Mouse (Mus musculus) midbrain, embryonic 11.5 days (tissue): Measurements from ENCODE around the gene Nck2. TPM values are rescaled to one million over a fixed set of nuclear protein-coding genes. Genes with fewer than 3 reads are reported as not detected.
A peak's percentile ranks its signal among the peaks of the same experiment; 100 is the strongest.

Source experiments
- ATAC-seq: fragments of 200-750 bp; cut with Nextera tagmentation; 2 replicates; pipeline ENCODE4 v1.8.0; 2017; ENCODE audit warnings: moderate TSS enrichment, moderate library complexity; ENCODE audit not compliant: low FRiP score
- DNase-seq: peaks from one replicate; pipeline ENCODE4 v3.0.0; 2015; ENCODE audit warnings: low spot score; ENCODE audit errors: missing footprints
- H3K27ac ChIP-seq: fragments of 300-500 bp; sonication (generic); 2 replicates; pipeline ENCODE4 v1.5.1; 2014; ENCODE audit warnings: low read depth, low read length
- H3K27me3 ChIP-seq: fragments of 300-500 bp; sonication (generic); 2 replicates; pipeline ENCODE4 v1.6.1; 2014; ENCODE audit warnings: mild to moderate bottlenecking, low read length, moderate library complexity, mixed read lengths; ENCODE audit not compliant: control insufficient read depth, insufficient read depth
- H3K36me3 ChIP-seq: fragments of 300-500 bp; sonication (generic); 2 replicates; pipeline ENCODE4 v1.6.1; 2014; ENCODE audit warnings: mild to moderate bottlenecking, low read length, moderate library complexity, mixed read lengths; ENCODE audit not compliant: control insufficient read depth, insufficient read depth
- H3K4me1 ChIP-seq: fragments of 300-500 bp; sonication (generic); 2 replicates; pipeline ENCODE4 v1.6.1; 2014; ENCODE audit warnings: low read length; ENCODE audit not compliant: control insufficient read depth, insufficient read depth
- H3K4me2 ChIP-seq: fragments of 300-500 bp; sonication (generic); 2 replicates; pipeline ENCODE4 v1.6.1; 2014; ENCODE audit warnings: mild to moderate bottlenecking, moderate library complexity
- H3K4me3 ChIP-seq: fragments of 300-500 bp; sonication (generic); 2 replicates; pipeline ENCODE4 v1.5.1; 2014; ENCODE audit warnings: low read depth, low read length
- H3K9ac ChIP-seq: fragments of 300-500 bp; sonication (generic); 2 replicates; pipeline ENCODE4 v1.6.1; 2014; ENCODE audit warnings: low read length
- H3K9me3 ChIP-seq: fragments of 300-500 bp; sonication (generic); 2 replicates; pipeline ENCODE4 v1.6.1; 2016; ENCODE audit warnings: low read length; ENCODE audit not compliant: control insufficient read depth
- WGBS: fragments of 180-500 bp; shearing (Covaris S2); extraction: QIAGEN DNeasy Blood & Tissue Kit; methylation state at CpG from one replicate; pipeline ENCODE4 v1.1.7; 2014; 5-methylcytosine and 5-hydroxymethylcytosine counted together
- polyA plus RNA-seq: library from polyadenylated mRNA; unstranded; fragments of >200 nt; fragmentation: Nextera tagmentation; extraction: Ambion mirVana; gene quantifications from 2 replicates; pipeline ENCODE4 v1.2.1, GENCODE M21; 2014

Gene Nck2
- polyA plus RNA-seq, 1 experiment from 2014 or later = 33.6 TPM

DNA sequence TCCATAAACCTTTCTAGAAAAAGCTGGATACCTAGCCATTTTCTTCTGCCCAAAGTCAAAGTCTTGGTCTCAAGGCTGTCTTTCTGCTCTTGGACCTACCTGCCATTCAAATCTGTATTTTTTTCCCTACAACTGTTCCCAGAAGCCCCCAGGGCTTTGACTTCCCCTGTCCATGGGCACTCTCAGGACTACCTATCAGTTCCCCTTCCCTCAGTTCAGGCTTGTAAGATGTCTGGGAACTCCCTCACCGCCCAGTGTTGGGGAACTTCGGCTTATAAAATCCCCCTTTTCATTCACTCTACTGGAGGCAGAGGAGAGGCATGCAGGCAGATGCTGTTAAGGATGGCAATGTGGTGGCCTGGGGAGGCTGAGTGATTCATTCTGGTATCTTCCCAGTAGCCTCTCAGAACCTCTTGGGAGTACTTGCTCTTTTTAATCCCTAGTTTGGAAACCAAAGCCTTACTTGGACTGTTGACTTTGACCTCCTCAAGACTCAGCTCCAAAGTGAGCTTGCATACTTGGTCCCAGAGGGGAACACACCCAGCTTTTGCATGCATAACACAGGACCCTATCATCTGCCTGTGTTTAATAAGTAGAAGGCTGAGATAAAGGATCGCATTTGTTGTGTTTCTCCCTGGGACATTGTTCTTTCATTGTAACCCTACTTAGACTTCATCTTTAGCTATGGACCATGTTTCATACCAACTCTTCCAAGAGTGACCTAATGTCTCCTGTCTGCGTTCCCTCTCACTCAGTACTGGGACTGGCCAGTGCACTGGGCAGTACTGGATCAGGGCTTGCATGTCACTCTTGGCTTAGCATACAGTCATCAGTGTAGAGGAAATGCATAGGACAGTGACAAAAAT is 27.0 kb downstream of the Nck2 start:
- H3K4me3 ChIP-seq = no peak overlapping the region
- no peak overlapping the region for H3K9ac ChIP-seq
- no peaks in the 10 kb centered on the region for H3K4me1 ChIP-seq
- no peak overlapping the region for H3K4me2 ChIP-seq
- ATAC-seq (no peak), DNase-seq (no peak)
- no peaks in the 10 kb centered on the region for H3K9me3 ChIP-seq
- H3K27ac ChIP-seq = no peak overlapping the region
- WGBS = 86% methylated on average over 4 of the region's 4 CpGs
- H3K36me3 ChIP-seq = 0 out of 2 replicates have a peak, but pooled peaks cover 2% of the 10 kb centered on the region
- no peaks in the 10 kb centered on the region for H3K27me3 ChIP-seq

DNA sequence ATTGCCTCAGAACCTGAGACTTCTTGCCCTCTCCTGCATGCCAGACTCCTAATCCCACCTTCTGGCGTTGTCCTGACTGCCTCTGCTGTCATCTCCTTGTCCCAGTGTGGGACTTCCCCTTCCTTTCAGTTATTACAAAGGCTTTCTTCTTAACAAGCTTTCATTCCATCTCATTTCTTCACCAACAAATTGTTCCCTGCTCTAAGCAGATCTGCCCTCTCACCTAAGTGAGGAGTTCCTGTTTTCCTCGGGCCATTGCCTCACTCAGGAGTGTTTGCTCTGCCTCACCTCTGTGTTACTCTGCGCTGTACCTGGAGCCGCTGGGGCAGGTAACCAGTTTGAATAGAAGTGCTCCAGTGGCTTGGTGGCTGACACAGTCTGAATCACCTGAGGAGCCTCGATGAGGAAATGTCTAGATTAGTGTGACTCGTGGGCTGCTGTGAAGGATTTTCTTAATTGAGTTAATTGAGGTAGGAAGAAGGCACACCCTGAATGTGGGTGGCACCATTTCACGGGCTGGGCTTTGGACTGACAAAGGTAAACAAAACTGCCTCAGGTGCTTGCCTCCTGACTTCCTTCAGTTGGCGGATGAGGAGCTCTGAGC is 27.8 kb downstream of the Nck2 start:
- Histone ChIP-seq H3K9me3 (no peaks in the 10 kb centered on the region), H3K27ac (no peak overlapping the region), H3K4me1 (no peaks in the 10 kb centered on the region), H3K4me2 (no peak overlapping the region), H3K27me3 (no peaks in the 10 kb centered on the region), H3K4me3 (no peak overlapping the region), H3K36me3 (0 out of 2 replicates have a peak, but pooled peaks cover 2% of the 10 kb centered on the region), H3K9ac (no peak overlapping the region)
- no peak for ATAC-seq
- WGBS = 85% methylated on average over 8 of the region's 8 CpGs
- no peak for DNase-seq

DNA sequence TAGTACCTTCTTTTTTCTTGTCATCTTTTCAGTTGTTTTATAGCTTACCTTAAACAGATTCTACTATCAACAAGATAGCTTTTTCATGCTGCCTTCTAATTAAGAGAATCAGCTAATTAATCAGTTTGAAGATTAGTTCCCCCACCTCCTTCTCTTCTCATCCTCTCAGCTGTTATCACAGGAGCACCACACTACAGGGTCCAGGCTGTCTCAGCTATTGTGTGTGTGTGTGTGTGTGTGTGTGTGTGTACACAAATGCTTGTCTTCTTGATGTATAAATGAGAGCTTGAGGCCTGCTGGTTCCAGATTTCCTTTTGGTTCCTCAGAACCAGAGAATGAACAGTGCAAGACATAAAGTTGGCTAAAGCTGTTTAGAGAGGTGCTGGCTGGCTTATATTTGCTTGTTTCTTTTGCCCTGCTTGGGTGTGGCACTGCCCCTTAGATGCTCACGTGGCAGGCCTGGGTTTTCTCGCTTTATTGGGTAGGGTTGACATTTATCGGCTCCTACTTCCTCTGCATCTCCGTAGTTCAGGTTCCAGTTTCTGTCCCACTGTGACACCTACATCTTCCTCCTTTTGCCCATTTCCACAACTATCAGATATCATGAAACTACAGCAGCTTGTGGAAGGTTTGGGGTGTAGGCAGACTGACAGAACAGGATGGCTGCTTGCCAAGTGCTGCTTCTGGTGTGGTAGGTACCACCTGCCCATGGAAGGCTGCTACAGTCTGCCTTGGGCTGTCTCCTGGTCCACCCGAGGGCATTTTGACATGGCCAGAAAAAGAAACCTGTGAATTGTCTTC is 29.6 kb downstream of the Nck2 start:
- 96% methylated on average over 5 of the region's 5 CpGs for WGBS
- ATAC-seq = no peak
- DNase-seq = no peak
- Histone ChIP-seq H3K27me3 (no peaks in the 10 kb centered on the region), H3K9ac (no peak overlapping the region), H3K9me3 (no peaks in the 10 kb centered on the region), H3K36me3 (0 out of 2 replicates have a peak, but pooled peaks cover 2% of the 10 kb centered on the region), H3K4me1 (no peaks in the 10 kb centered on the region), H3K4me3 (no peak overlapping the region), H3K4me2 (no peak overlapping the region), H3K27ac (no peak overlapping the region)

DNA sequence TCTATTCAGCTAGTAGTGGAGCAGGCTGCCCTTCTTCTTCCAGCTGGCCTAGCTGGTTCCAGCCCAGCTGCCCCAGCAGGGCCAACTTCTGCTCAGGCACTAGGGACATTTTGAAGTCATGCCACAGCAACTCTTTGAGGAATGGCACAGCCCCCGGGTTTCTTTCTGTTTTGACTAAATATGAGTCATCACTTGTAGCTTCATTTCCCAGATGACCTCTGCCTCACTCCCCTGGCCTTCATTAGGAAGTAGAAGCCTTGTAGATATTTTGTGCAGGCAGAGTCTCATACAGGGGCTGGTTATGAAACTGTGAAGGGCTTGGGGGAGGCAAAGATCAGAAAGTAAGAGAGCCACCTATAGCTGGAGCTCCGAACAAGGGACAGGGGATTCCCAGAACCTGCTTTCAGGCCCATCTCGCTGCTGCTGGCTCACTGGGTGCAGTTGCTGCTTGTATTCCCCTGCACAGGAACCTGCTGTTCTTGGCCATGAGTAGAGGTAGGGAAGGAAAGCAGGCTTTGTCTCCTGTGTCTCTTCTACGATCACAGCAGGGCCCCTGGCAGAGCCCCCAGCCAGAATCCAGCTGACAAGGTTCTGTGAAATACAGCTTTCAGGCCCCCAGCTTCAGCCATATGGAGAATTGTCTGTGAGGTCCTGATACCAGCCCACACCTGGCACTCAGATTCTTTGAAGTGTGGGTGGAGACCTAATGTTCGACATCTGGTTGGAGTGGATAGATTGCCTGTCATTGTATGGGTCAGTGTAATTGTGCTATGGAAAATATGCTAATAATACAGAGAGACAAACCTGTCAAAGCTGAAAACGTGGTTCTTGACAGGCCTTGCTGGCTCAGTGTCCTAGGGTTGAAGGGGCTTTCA is 30.4 kb downstream of the Nck2 start:
- Histone ChIP-seq H3K4me3 (no peak overlapping the region), H3K4me2 (no peak overlapping the region)
- 89% methylated on average over 6 of the region's 6 CpGs for WGBS

DNA sequence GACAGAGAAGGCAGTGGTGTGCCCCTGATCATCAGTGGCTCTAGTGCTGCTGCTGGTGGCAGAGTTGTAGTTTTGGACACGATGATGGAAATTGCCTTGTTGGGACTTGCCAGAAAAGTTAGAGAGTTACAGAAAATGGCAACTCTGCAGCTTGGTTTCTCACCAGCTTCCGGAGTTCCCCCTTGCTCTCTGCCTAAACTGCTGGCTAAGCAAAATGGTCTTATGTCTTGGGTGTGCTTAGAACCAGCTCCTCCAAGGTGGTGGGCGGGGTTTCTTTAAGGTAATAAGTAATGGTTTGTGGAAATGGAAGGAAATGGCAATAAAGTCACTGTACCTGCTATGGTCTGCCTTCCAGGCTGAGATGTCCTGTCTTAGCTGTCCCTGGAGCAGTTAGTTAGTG is 33.6 kb downstream of the Nck2 start:
- no peaks in the 10 kb centered on the region for H3K9me3 ChIP-seq
- H3K4me1 ChIP-seq = no peaks in the 10 kb centered on the region
- H3K27me3 ChIP-seq = no peaks in the 10 kb centered on the region
- H3K4me2 ChIP-seq = no peak overlapping the region
- no peak overlapping the region for H3K9ac ChIP-seq
- 89% methylated on average over 3 of the region's 3 CpGs for WGBS
- H3K36me3 ChIP-seq = no peaks in the 10 kb centered on the region
- no peak for ATAC-seq
- no peak overlapping the region for H3K4me3 ChIP-seq
- H3K27ac ChIP-seq = no peak overlapping the region
- DNase-seq = no peak

More for the DNA sequence above, 30.4 kb downstream of the Nck2 start:
- Histone ChIP-seq H3K9ac (no peak overlapping the region), H3K9me3 (no peaks in the 10 kb centered on the region), H3K36me3 (no peaks in the 10 kb centered on the region), H3K27ac (no peak overlapping the region), H3K27me3 (no peaks in the 10 kb centered on the region), H3K4me1 (no peaks in the 10 kb centered on the region)
- ATAC-seq (no peak), DNase-seq (no peak)

DNA sequence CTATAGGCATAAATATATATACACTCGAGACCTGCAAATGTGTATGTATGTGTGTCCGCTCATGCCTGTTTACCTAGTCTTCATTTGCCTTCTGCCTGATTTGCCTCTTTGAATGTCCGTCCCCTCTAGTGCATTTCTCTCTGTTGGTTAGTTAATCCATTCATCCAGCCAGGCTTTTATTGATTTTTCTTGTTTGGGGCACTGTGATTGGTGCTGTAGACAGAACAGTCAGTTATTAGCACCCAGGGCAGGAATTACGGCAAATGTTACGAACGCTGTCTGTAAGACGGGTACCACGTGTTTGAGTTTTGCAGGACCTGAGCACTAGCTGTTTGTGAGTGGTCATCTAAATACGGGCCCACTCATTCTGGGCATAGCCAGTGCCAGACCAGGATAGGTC is 40.8 kb downstream of the Nck2 start:
- Histone ChIP-seq H3K9me3 (no peaks in the 10 kb centered on the region), H3K4me1 (peaks cover 8% of the 10 kb centered on the region; the same call in 1 of the 2 replicates), H3K27ac (no peak overlapping the region), H3K4me2 (no peak overlapping the region), H3K9ac (no peak overlapping the region), H3K27me3 (no peaks in the 10 kb centered on the region), H3K4me3 (no peak overlapping the region), H3K36me3 (no peaks in the 10 kb centered on the region)
- DNase-seq (no peak), ATAC-seq (0 out of 2 replicates have a peak, but pooled peaks have one; percentile 30)
- 82% methylated on average over 9 of the region's 9 CpGs for WGBS

DNA sequence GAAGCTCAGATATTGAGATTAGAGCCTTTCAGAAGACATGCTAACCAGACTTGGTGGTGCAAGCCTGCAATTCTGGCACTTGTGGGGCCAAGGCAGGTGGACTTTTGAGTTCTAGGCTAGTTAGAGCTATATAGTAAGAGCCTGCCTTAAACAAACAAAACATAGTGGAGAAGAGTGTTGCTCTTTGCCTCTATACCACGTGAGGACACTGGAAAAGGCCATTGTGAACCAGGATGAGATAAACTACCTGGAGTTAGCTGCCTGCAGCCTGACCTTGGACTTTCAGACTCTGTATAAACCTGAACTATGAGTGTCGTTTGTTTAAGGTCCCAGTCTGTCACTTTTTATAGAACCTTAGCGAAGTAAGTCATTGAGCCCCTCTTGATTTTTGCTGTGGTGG is 42.1 kb downstream of the Nck2 start:
- DNase-seq = no peak
- peaks cover 8% of the 10 kb centered on the region; the same call in 1 of the 2 replicates for H3K4me1 ChIP-seq
- H3K27ac ChIP-seq = no peak overlapping the region
- 93% methylated on average over 3 of the region's 3 CpGs for WGBS
- no peak overlapping the region for H3K9ac ChIP-seq
- no peak overlapping the region for H3K4me2 ChIP-seq
- no peaks in the 10 kb centered on the region for H3K27me3 ChIP-seq
- H3K4me3 ChIP-seq = no peak overlapping the region
- H3K36me3 ChIP-seq = no peaks in the 10 kb centered on the region
- no peaks in the 10 kb centered on the region for H3K9me3 ChIP-seq
- no peak for ATAC-seq

DNA sequence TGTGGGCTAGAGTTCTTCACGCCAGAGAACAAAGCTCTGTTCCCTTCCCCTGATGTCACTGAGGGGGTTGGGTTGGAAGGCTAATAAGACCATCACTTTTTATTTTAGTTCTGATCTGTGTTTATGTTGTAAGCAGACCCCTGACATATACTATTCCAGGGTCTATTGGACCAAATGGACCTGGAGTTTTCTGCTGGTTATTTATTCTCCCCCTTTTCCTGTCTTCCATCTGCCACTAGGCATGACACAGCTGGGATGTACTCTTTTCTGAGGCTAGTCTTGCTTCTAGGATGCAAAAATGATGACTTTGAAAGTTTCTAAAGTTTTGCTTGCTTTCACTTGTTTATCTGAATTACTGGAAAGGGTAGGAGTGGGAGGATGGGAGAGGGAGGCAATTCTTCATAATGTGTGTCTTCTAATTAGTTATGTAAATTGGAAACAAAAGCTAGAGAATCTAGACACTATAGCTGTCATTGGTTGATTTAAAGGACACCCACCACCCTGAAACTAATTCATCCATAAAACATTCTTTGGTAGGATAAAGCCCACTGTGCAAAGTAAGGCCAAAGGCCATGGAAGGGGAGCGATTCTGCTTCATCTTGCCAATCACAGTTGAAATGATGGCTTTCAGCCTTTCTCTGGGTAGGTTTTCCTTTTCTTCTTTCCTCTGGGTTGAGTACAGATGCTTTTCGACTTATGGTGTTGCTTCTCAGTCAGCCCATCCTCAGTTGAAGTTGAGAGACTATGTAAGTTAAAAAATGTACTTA is 42.8 kb downstream of the Nck2 start:
- Histone ChIP-seq H3K9ac (no peak overlapping the region), H3K27ac (no peak overlapping the region), H3K4me1 (peaks cover 8% of the 10 kb centered on the region; the same call in 1 of the 2 replicates), H3K4me3 (no peak overlapping the region), H3K4me2 (no peak overlapping the region), H3K9me3 (no peaks in the 10 kb centered on the region), H3K27me3 (no peaks in the 10 kb centered on the region), H3K36me3 (no peaks in the 10 kb centered on the region)
- no peak for DNase-seq
- 56% methylated on average over 3 of the region's 3 CpGs for WGBS
- ATAC-seq = no peak
